Mouse (Mus musculus) adrenal gland, adult 18-20 months (tissue): ENCODE results near the gene Fbxw7. TPM values are rescaled to one million over a fixed set of nuclear protein-coding genes. Genes with fewer than 3 reads are reported as not detected.

Source experiments
- DNase-seq, 2 experiments: peaks; one replicate each; pipeline ENCODE4 v3.0.0; 2021 to 2022; ENCODE audit warnings: low spot score in 2 of 2
- total RNA-seq, 2 experiments: library from RNA; stranded (reverse); gene quantifications; 1 replicate in 1 of 2; 2 replicates in 1 of 2; pipeline ENCODE4 v1.2.3; 2021

Gene Fbxw7
- total RNA-seq, 2 experiments from 2014 or later, result 15.6 to 19.3 TPM

DNA sequence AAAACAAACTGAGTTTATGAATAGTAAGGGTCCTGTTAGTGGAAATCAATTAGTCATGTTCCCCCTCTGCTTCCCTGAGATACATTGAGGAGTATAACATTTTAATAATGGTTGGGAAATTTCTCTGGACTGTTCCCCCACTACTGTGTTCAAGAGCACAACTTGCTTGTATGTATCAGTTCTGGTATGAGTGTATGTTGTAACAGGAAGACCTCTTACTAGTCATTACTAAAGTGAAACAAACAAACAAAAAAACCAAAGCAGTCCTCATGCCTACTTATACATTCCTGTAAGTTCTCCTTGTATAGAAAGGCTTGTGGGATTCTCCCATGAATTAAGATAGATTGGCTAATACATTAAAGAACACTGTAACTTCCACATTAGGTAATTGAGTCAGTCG is 131.3 kb downstream of the Fbxw7 start:
- no peak for DNase-seq

GRCm38 (mm10) chr3:84949387-84949786 is 134.3 kb downstream of the Fbxw7 start:
- no peak for DNase-seq

DNA sequence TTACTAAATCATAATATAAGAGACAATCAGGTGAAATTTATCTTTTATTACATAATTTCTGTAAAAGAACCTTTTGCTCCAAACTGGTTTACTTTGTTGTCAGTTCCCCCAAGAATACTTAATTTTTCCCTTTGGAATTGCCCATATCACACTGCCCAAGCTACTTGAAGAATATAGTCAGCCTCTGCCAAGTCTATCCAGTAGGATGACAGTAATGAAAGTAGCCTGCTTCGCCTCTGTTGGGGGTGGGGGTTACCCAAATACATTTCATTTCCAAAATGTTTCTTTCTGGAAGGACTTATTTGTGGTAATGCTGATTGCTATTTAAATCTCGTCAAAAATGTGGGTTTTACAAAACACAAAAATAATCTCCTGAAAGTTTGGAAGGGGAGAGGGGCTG is 136.6 kb downstream of the Fbxw7 start:
- DNase-seq, result no peak

DNA sequence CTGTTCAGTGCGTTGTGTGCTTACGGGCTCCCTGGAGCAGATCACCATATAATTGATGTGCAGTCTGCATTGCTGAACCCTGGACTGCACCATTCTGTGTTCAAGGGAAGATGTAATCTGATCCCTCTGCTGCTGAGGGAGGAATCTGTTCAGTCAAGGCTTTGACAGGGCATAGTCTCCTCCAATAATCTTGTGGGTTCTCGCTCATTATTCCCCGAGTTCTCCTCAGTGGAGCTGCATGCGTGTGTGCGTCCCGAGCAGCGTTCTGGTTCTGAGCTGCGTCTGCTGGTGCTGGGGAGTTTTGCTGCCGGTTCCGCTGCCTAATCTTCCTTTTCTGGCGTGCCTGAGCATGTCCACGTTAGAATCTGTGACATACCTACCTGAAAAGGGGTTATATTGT is 137.1 kb downstream of the Fbxw7 start:
- peak; percentile 29 to 51 for DNase-seq

- no peak for DNase-seq
Observed at GRCm38 (mm10) chr3:84952585-84953187, 137.6 kb downstream of the Fbxw7 start.

GRCm38 (mm10) chr3:84955011-84955775 is 140.1 kb downstream of the Fbxw7 start:
- no peak for DNase-seq

DNA sequence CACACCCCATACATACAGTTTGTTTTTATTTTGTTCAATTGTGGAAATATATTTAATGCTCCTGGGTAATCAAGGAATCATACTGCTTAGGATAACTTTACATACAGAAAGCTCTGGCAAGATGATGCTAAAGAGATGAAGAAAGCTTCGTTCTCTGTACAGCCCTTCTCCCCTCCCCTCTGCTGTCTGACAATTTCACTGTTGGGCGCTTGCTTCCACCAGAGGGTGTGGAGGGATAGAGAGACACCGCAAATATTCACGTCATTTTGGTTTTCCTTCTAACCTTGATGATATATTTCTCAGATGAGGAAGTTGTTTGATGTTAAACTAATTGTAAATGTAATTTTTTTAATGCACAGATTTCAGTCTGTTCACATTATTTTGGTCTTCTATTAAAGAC is 140.8 kb downstream of the Fbxw7 start:
- DNase-seq, result no peak

DNA sequence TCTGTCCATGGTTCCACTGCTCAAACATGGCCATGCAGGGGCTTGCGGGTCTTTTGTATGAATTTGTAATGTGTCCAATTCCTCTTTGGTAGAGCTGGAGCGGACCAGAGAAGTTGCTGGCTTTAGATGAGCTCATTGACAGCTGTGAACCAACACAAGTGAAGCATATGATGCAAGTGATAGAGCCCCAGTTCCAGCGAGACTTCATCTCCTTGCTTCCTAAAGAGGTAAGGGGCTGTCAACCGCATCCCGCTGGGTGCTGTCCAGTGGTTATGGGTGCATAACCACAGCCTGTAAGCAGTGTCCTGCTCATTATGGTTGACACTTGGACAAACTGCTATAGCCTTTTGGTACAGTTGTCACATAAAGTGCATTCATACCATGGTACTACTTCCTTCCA is 150.1 kb downstream of the Fbxw7 start:
- no peak for DNase-seq

DNA sequence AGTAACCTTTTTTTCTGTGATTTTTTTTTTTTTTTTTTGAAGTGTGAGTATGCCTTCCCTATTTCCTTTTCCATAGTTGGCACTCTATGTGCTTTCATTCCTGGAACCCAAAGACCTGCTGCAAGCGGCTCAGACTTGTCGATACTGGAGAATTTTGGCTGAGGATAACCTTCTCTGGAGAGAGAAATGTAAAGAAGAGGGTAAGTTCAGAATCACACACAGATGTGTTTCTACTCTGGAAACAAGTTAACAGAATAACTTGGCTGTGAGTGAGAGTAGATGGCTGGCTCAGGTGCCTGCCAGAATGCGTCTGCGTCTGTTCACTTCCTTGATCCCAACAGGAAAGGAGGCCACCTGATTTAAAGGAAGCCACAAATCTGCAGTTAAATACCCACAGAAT is 152.3 kb downstream of the Fbxw7 start:
- no peak for DNase-seq

GRCm38 (mm10) chr3:84971561-84971960 is 156.5 kb downstream of the Fbxw7 start:
- DNase-seq, result no peak

DNA sequence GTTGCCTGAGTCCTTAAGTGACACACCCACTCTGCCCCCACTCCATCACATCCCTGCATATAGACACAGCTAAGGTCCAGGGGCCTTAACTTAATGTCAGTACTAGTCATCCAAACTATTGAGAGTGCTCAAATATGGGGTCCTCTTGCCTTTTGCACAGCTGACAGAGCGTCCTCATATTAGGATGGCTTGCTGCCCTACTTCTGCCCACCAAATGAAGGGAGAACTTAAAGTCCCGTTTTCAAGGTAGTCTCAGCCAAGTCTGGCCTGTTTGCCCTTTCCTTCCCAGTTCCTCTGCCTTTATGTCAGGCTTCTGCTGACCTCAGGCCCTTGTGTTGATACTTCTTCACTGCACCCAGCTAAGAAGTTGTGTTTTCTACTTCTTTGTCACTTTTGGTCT is 157.8 kb downstream of the Fbxw7 start:
- no peak for DNase-seq

DNA sequence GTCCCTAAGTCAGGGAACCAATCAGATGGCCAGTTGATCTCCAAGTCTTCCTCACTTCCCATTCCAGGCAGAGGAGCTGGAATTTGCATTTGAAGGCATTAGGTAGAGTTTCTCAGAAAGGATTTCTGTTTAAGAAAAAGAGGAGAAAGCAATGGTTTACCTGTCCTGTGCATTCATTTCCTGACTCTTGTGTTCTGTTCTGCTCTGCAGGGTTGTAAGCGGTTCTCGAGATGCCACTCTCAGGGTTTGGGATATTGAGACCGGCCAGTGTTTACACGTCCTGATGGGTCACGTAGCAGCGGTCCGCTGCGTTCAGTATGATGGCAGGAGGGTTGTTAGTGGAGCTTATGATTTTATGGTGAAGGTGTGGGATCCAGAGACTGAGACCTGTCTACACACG is 159.1 kb downstream of the Fbxw7 start:
- DNase-seq, result no peak

DNA sequence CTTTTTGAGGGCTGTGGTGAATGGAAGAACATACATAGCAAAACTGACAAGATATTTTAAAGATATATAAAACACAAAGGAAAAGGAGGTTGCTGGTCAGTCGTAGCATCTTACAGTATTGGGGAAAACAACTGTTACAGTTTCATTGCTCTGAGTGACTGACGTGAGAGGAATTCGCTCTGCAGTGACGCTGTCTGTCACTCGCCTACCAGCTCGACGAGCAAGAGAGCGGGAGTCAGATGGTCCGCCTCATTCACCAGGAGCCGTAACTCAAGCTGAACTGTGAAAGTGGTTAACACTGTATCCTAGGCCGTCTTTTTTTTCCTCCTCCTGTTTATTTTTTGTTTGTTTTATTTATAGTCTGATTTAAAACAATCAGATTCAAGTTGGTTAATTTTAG is 163.6 kb downstream of the Fbxw7 start:
- DNase-seq, result no peak

GRCm38 (mm10) chr3:84980158-84980557 is 165.1 kb downstream of the Fbxw7 start:
- DNase-seq, result no peak

DNA sequence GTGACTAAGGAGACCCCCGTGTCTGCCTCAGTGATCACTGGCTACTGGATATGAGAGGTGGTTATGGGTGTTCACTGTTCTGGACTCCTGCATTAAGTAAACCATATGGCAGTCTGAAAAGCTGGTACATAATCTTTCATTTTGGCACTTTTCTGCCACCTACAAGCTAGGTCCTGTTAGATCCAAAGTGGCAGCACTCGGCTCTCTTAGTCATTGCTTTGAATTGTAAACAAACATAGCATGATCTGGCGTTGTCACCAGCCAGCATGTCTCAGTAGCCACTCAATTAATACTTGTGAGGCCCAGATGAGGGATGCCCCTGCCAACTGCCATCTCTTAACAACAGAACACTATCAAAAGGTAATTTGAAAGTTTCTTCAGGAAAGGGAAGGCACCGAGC is 167.6 kb downstream of the Fbxw7 start:
- no peak for DNase-seq

DNA sequence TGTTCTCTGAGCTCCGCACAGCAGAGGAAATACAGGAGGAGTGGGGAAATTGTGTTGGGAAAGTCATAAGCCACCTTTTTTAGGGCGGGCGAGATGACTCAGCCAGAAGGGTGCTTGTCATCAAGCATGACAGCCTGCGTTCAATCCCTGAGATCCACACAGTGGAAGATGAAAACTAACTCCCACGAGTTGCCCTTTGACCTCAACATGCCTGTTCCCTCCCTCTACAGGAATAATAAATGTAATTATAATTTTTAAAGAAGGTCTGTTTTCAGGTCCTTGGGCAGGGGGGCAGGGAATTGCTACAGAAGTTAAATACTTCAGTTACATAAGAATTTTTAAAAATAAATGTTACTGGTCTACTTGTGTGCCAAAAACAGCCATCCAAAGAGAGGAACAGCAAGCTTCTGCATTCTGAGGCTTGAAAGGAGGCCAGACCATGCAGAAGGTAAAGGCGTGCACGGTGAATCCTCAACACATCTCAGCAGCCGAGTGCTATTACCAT is 170.1 kb downstream of the Fbxw7 start:
- DNase-seq, result no peak

DNA sequence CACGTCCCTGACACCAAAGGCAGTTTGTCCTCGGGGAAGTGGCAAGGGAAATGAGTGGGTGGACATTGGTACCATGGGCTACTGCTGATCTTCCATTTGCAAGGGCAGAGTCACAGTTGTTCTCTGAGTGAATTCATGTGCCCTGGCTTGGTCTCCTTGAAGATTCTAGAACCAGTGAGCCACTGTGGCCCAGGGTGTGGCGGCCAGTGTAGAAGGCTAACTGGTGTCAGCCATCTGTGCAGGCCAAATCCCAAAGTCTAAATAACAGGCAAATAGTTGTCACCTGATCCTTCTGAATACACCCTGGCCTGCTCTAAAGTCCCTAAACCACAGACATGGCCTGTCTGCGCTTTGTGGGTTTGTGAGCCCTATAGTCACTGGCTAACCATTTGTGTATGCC is 173.8 kb downstream of the Fbxw7 start:
- no peak for DNase-seq

DNA sequence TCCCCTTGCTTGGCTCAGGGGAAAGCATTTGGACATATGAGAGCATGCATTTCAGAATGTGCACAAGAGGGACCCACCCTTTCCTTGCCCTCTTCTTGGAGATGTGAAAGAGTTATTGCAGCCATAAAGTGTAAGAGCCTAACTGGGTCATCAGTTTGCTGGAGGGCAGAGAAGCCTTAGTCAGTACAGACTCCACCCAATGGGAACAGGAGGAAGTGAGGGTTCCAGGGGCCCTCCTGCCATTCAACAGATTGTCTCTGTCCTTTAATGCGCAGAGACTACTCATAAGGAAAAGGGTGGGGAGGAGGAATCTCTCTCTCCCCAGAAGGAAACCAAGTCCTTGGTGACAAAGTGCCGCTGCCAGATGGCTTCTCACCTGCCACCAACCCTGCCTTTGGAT is 190.2 kb downstream of the Fbxw7 start:
- no peak for DNase-seq

GRCm38 (mm10) chr3:85012889-85013288 is 197.8 kb downstream of the Fbxw7 start:
- no peak for DNase-seq

GRCm38 (mm10) chr3:85015667-85016066 is 200.6 kb downstream of the Fbxw7 start:
- DNase-seq, result no peak

- no peak for DNase-seq
Observed at GRCm38 (mm10) chr3:85020137-85020536, 205.1 kb downstream of the Fbxw7 start.

DNA sequence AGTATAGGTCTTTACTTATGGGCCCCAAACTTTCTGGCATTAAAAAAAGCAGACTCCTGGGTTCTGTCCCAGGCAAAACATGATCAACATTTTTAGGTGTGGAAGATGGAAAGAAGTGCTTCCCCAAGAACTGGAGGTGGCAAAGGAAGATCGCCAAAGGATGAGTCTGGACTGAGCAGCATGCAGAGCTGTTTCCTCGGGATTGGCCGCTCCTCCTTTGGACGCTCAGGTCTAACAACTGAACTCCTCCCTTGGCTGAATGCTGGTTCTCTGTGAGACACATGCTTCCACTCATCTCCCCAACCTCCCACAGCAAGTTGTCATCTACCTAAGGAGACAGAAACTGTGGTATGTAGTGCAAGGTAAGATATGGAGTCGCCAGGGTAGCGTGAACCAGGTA is 206.7 kb downstream of the Fbxw7 start:
- DNase-seq, result no peak

GRCm38 (mm10) chr3:85022800-85023199 is 207.7 kb downstream of the Fbxw7 start:
- DNase-seq, result no peak
